Mouse (Mus musculus) hindbrain, embryonic 16.5 days (tissue): Measurements from ENCODE around the gene Kif26a. TPM values are rescaled to one million over a fixed set of nuclear protein-coding genes. Genes with fewer than 3 reads are reported as not detected.

Source experiments
- ATAC-seq: fragments of 200-750 bp; cut with Nextera tagmentation; 2 replicates; pipeline ENCODE4 v1.8.0; 2017; ENCODE audit warnings: moderate TSS enrichment, moderate library complexity
- H3K27ac ChIP-seq: fragments of 300-500 bp; sonication (generic); 2 replicates; pipeline ENCODE4 v1.5.1; 2014; ENCODE audit warnings: low read depth, mild to moderate bottlenecking, control low read depth, low read length, moderate library complexity
- H3K27me3 ChIP-seq: fragments of 300-500 bp; sonication (generic); replicated peaks from 2 replicates; pipeline ENCODE4 v1.6.1; 2014; ENCODE audit warnings: low read length; ENCODE audit not compliant: control insufficient read depth, insufficient read depth
- H3K36me3 ChIP-seq: fragments of 300-500 bp; sonication (generic); 2 replicates; pipeline ENCODE4 v1.6.1; 2014; ENCODE audit warnings: mild to moderate bottlenecking, low read length, moderate library complexity, mixed read lengths; ENCODE audit not compliant: control insufficient read depth, insufficient read depth
- H3K4me1 ChIP-seq: fragments of 300-500 bp; sonication (generic); 2 replicates; pipeline ENCODE4 v1.6.1; 2014; ENCODE audit warnings: low read depth, low read length; ENCODE audit not compliant: control insufficient read depth, insufficient read depth
- H3K4me2 ChIP-seq: fragments of 300-500 bp; sonication (generic); 2 replicates; pipeline ENCODE4 v1.6.1; 2014; ENCODE audit warnings: mild to moderate bottlenecking, low read length, control low read depth, moderate library complexity
- H3K4me3 ChIP-seq: fragments of 300-500 bp; sonication (generic); 2 replicates; pipeline ENCODE4 v1.5.1; 2014; ENCODE audit warnings: mild to moderate bottlenecking, low read length, control low read depth, moderate library complexity
- H3K9ac ChIP-seq: fragments of 300-500 bp; sonication (generic); 2 replicates; pipeline ENCODE4 v1.6.1; 2014; ENCODE audit warnings: low read depth, mild to moderate bottlenecking, control low read depth, low read length, moderate library complexity
- H3K9me3 ChIP-seq: fragments of 300-500 bp; sonication (generic); 2 replicates; pipeline ENCODE4 v1.6.1; 2014; ENCODE audit warnings: mild to moderate bottlenecking, low read length, moderate library complexity; ENCODE audit not compliant: control insufficient read depth
- WGBS: fragments of 180-500 bp; shearing (Covaris S2); extraction: QIAGEN DNeasy Blood & Tissue Kit; methylation state at CpG from one replicate; pipeline ENCODE4 v1.1.7; 2014; 5-methylcytosine and 5-hydroxymethylcytosine counted together
- polyA plus RNA-seq: library from polyadenylated mRNA; unstranded; fragments of >200 nt; fragmentation: Nextera tagmentation; extraction: Ambion mirVana; gene quantifications from 2 replicates; pipeline ENCODE4 v1.2.1, GENCODE M21; 2015

Kif26a gene
- polyA plus RNA-seq, 1 experiment from 2014 or later, result 2.5 TPM

- Histone ChIP-seq H3K9ac (no peak overlapping the region), H3K9me3 (no peaks in the 10 kb centered on the region), H3K27me3 (peaks cover 10% of the 10 kb centered on the region), H3K27ac (no peak overlapping the region), H3K36me3 (no peaks in the 10 kb centered on the region), H3K4me2 (no peak overlapping the region), H3K4me3 (no peak overlapping the region), H3K4me1 (peaks cover 28% of the 10 kb centered on the region)
- ATAC-seq, result no peak
- 87% methylated on average over 12 of the region's 12 CpGs for WGBS
Measured at GRCm38 (mm10) chr12:112153597-112153996, 7.6 kb downstream of the Kif26a start.

- ATAC-seq, result no peak
- no peak overlapping the region for H3K4me2 ChIP-seq
- peaks cover 28% of the 10 kb centered on the region for H3K4me1 ChIP-seq
- H3K9me3 ChIP-seq, result no peaks in the 10 kb centered on the region
- no peak overlapping the region for H3K4me3 ChIP-seq
- no peaks in the 10 kb centered on the region for H3K36me3 ChIP-seq
- no peak overlapping the region for H3K27ac ChIP-seq
- H3K27me3 ChIP-seq, result peaks cover 11% of the 10 kb centered on the region
- no peak overlapping the region; the same call in 1 of the 2 replicates for H3K9ac ChIP-seq
- 55% methylated on average over 5 of the region's 5 CpGs for WGBS
Measured at GRCm38 (mm10) chr12:112154476-112154875, 8.5 kb downstream of the Kif26a start.

- Histone ChIP-seq H3K9me3 (no peaks in the 10 kb centered on the region), H3K27me3 (peaks cover 11% of the 10 kb centered on the region), H3K4me3 (no peak overlapping the region), H3K4me1 (peaks cover 24% of the 10 kb centered on the region), H3K4me2 (no peak overlapping the region), H3K27ac (peak overlapping the region; percentile 55), H3K9ac (peak overlapping the region; percentile 29; the same call in 1 of the 2 replicates), H3K36me3 (no peaks in the 10 kb centered on the region)
- WGBS, result 30% methylated on average over 16 of the region's 16 CpGs
- ATAC-seq, result peak; percentile 34; the same call in 1 of the 2 replicates
Measured at GRCm38 (mm10) chr12:112155218-112156051, 9.4 kb downstream of the Kif26a start.

- peaks cover 17% of the 10 kb centered on the region for H3K27me3 ChIP-seq
- H3K4me2 ChIP-seq, result no peak overlapping the region
- H3K36me3 ChIP-seq, result no peaks in the 10 kb centered on the region
- H3K4me3 ChIP-seq, result no peak overlapping the region
- no peak overlapping the region for H3K9ac ChIP-seq
- ATAC-seq, result no peak
- H3K27ac ChIP-seq, result no peak overlapping the region
- H3K9me3 ChIP-seq, result no peaks in the 10 kb centered on the region
- peaks cover 20% of the 10 kb centered on the region for H3K4me1 ChIP-seq
- 45% methylated on average over 6 of the region's 6 CpGs for WGBS
Measured at GRCm38 (mm10) chr12:112156804-112157203, 10.8 kb downstream of the Kif26a start.

GRCm38 (mm10) chr12:112158246-112158645 lies 12.2 kb downstream of the Kif26a start:
- Histone ChIP-seq H3K27ac (no peak overlapping the region), H3K27me3 (peaks cover 15% of the 10 kb centered on the region), H3K4me1 (peaks cover 20% of the 10 kb centered on the region), H3K36me3 (no peaks in the 10 kb centered on the region), H3K4me2 (no peak overlapping the region), H3K4me3 (no peak overlapping the region), H3K9me3 (no peaks in the 10 kb centered on the region), H3K9ac (no peak overlapping the region)
- 71% methylated on average over 8 of the region's 8 CpGs for WGBS
- ATAC-seq, result no peak

GRCm38 (mm10) chr12:112158784-112159183 lies 12.8 kb downstream of the Kif26a start:
- no peaks in the 10 kb centered on the region for H3K36me3 ChIP-seq
- H3K9ac ChIP-seq, result no peak overlapping the region
- H3K4me3 ChIP-seq, result no peak overlapping the region
- no peak overlapping the region for H3K4me2 ChIP-seq
- ATAC-seq, result no peak
- H3K27ac ChIP-seq, result no peak overlapping the region
- peaks cover 20% of the 10 kb centered on the region for H3K4me1 ChIP-seq
- peaks cover 15% of the 10 kb centered on the region for H3K27me3 ChIP-seq
- no peaks in the 10 kb centered on the region for H3K9me3 ChIP-seq

GRCm38 (mm10) chr12:112163981-112164839 lies 18.2 kb downstream of the Kif26a start:
- H3K9ac ChIP-seq, result peak overlapping the region; percentile 17; the same call in 1 of the 2 replicates
- H3K4me1 ChIP-seq, result peaks cover 13% of the 10 kb centered on the region
- 18% methylated on average over 16 of the region's 16 CpGs for WGBS

GRCm38 (mm10) chr12:112164840-112165219 lies 18.8 kb downstream of the Kif26a start:
- Histone ChIP-seq H3K9ac (no peak overlapping the region; the same call in 1 of the 2 replicates), H3K9me3 (no peaks in the 10 kb centered on the region), H3K4me1 (peaks cover 13% of the 10 kb centered on the region), H3K27ac (no peak overlapping the region), H3K27me3 (peaks cover 6% of the 10 kb centered on the region; the same call in 1 of the 2 replicates), H3K4me3 (no peak overlapping the region), H3K36me3 (no peaks in the 10 kb centered on the region), H3K4me2 (no peak overlapping the region)
- WGBS, result 69% methylated on average over 6 of the region's 6 CpGs
- no peak for ATAC-seq

More at GRCm38 (mm10) chr12:112163981-112164839, 18.2 kb downstream of the Kif26a start:
- ATAC-seq, result peak; percentile 21; the same call in 1 of the 2 replicates
- no peak overlapping the region for H3K4me3 ChIP-seq
- no peak overlapping the region for H3K4me2 ChIP-seq
- peaks cover 10% of the 10 kb centered on the region; the same call in 1 of the 2 replicates for H3K27me3 ChIP-seq
- H3K36me3 ChIP-seq, result no peaks in the 10 kb centered on the region
- no peak overlapping the region for H3K27ac ChIP-seq
- no peaks in the 10 kb centered on the region for H3K9me3 ChIP-seq

GRCm38 (mm10) chr12:112169240-112169639 lies 23.2 kb downstream of the Kif26a start:
- Histone ChIP-seq H3K27ac (no peak overlapping the region), H3K9ac (no peak overlapping the region), H3K4me1 (peaks cover 21% of the 10 kb centered on the region), H3K4me2 (no peak overlapping the region), H3K27me3 (no peaks in the 10 kb centered on the region), H3K4me3 (no peak overlapping the region), H3K36me3 (no peaks in the 10 kb centered on the region), H3K9me3 (no peaks in the 10 kb centered on the region)
- 61% methylated on average over 5 of the region's 5 CpGs for WGBS
- no peak for ATAC-seq
